Mouse (Mus musculus) stomach, embryonic 16.5 days (tissue): Measurements from ENCODE around the gene Golph3. TPM values are rescaled to one million over a fixed set of nuclear protein-coding genes. Genes with fewer than 3 reads are reported as not detected.

Source experiments
- ATAC-seq: fragments of 200-750 bp; cut with Nextera tagmentation; 2 replicates; pipeline ENCODE4 v1.8.0; 2017; ENCODE audit warnings: moderate number of reproducible peaks, moderate TSS enrichment; ENCODE audit not compliant: insufficient read depth, low FRiP score
- H3K27ac ChIP-seq: fragments of 300-500 bp; sonication (generic); 2 replicates; pipeline ENCODE4 v1.5.1; 2014; ENCODE audit warnings: low read length
- H3K27me3 ChIP-seq: fragments of 300-500 bp; sonication (generic); 2 replicates; pipeline ENCODE4 v1.6.1; 2014; ENCODE audit warnings: low read length, control low read depth, mixed read lengths; ENCODE audit not compliant: control insufficient read depth, insufficient read depth
- H3K36me3 ChIP-seq: fragments of 300-500 bp; sonication (generic); 2 replicates; pipeline ENCODE4 v1.6.1; 2014; ENCODE audit warnings: low read length; ENCODE audit not compliant: control insufficient read depth, insufficient read depth
- H3K4me1 ChIP-seq: fragments of 300-500 bp; sonication (generic); 2 replicates; pipeline ENCODE4 v1.6.1; 2014; ENCODE audit warnings: low read length, control low read depth, mixed read lengths; ENCODE audit not compliant: control insufficient read depth, insufficient read depth
- H3K4me2 ChIP-seq: fragments of 300-500 bp; sonication (generic); 2 replicates; pipeline ENCODE4 v1.6.1; 2014; ENCODE audit warnings: low read depth, low read length, mixed read lengths
- H3K4me3 ChIP-seq: fragments of 300-500 bp; sonication (generic); replicated peaks from 2 replicates; pipeline ENCODE4 v1.5.1; 2014; ENCODE audit warnings: mild to moderate bottlenecking, low read length
- H3K9ac ChIP-seq: fragments of 300-500 bp; sonication (generic); 2 replicates; pipeline ENCODE4 v1.6.1; 2014; ENCODE audit warnings: low read length
- H3K9me3 ChIP-seq: fragments of 300-500 bp; sonication (generic); replicated peaks from 2 replicates; pipeline ENCODE4 v1.6.1; 2016; ENCODE audit warnings: low read length, control low read depth; ENCODE audit not compliant: control insufficient read depth
- WGBS: fragments of 180-500 bp; shearing (Covaris S2); extraction: QIAGEN DNeasy Blood & Tissue Kit; methylation state at CpG from one replicate; pipeline ENCODE4 v1.1.7; 2014; 5-methylcytosine and 5-hydroxymethylcytosine counted together
- polyA plus RNA-seq: library from polyadenylated mRNA; unstranded; fragments of >200 nt; fragmentation: Nextera tagmentation; extraction: Ambion mirVana; gene quantifications from 2 replicates; pipeline ENCODE4 v1.2.1, GENCODE M21; 2015

The Golph3 gene
- polyA plus RNA-seq, 1 experiment from 2014 or later = 73.8 TPM

DNA sequence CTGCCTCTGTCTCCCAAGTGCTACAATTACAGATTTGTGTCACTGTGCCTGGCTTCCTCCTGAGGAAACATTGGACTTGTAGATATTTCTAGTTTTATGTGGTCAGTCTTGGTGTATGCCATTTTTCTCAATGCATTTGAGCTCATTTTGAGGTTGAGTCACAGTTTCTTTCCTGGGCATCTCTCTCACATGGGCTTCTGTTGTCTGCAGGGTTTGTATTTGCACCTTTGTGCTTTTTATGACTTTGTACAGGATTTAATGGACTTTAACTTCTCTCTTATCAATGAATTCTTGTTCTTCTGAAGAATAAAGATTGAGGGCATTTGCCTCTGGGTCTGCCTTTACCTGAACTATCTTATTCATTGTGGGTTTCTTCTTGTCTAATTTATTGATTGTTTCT, 36.2 kb downstream of the Golph3 start:
- Histone ChIP-seq H3K4me3 (no peak overlapping the region), H3K36me3 (peaks cover 19% of the 10 kb centered on the region), H3K4me1 (no peaks in the 10 kb centered on the region), H3K9me3 (no peaks in the 10 kb centered on the region), H3K9ac (no peak overlapping the region), H3K27me3 (no peaks in the 10 kb centered on the region), H3K4me2 (no peak overlapping the region), H3K27ac (no peak overlapping the region)
- ATAC-seq = no peak

DNA sequence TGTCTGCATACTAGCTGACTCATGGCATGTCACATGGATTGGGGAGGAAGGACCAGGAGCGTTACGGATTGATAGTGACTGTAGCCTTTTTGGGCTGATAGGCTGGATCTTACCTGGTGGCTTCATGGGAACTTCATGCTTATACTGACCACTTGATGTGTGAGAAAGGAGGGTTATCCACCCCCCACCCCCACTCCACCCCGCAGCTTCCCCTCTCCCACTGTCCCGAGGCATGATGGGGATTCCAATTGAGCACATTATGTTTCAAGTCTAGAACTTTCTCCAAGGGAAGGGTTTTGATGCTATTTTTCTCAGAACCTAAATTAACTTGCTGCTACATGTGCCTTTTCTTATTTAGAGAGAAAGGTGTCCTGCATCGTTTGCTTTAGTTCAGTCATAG, 37.1 kb downstream of the Golph3 start:
- H3K27me3 ChIP-seq = no peaks in the 10 kb centered on the region
- H3K4me1 ChIP-seq = no peaks in the 10 kb centered on the region
- H3K36me3 ChIP-seq = peaks cover 11% of the 10 kb centered on the region; the same call in 1 of the 2 replicates
- no peak overlapping the region for H3K4me2 ChIP-seq
- H3K9me3 ChIP-seq = no peaks in the 10 kb centered on the region
- H3K9ac ChIP-seq = no peak overlapping the region
- no peak overlapping the region for H3K4me3 ChIP-seq
- no peak for ATAC-seq
- 92% methylated on average over 5 of the region's 5 CpGs for WGBS
- H3K27ac ChIP-seq = no peak overlapping the region

DNA sequence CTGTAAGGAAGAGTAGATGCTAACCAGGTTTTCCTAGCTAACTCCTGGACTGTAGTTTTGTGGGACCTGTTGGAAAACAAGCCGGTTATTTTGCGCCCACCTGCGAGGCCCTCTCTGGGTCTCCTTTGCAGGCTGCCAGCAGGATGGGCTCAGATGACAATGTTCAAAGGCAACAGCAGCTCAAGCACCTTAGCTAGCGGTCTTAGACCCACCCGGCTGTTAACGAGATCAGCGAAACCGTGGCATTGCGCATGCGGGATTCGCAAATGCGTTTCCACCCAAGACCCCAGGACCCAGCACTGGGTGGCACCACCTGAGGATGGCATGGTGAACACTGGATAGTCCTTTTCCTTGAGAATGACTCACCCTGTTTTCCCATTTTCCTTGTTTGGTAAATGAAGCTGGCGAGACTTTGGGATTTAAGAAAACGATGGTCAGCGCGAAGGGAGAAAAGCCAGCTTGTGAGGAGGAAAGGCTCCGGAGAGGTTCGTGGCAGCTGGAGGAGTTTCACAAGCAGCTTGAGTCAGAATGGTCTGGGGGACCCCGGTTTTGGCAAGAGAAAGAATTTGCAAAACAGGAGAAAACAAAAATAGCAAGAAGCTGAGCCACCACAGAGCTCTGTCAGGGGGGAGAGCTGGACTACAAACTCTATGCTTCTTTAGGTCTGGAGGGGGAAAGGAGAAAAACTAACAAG, 39.4 kb downstream of the Golph3 start:
- Histone ChIP-seq H3K9ac (no peak overlapping the region), H3K27me3 (no peaks in the 10 kb centered on the region), H3K4me1 (no peaks in the 10 kb centered on the region), H3K9me3 (no peaks in the 10 kb centered on the region), H3K36me3 (peaks cover 8% of the 10 kb centered on the region; the same call in 1 of the 2 replicates), H3K4me3 (no peak overlapping the region), H3K4me2 (no peak overlapping the region), H3K27ac (no peak overlapping the region)
- 75% methylated on average over 19 of the region's 19 CpGs for WGBS
- ATAC-seq = no peak

DNA sequence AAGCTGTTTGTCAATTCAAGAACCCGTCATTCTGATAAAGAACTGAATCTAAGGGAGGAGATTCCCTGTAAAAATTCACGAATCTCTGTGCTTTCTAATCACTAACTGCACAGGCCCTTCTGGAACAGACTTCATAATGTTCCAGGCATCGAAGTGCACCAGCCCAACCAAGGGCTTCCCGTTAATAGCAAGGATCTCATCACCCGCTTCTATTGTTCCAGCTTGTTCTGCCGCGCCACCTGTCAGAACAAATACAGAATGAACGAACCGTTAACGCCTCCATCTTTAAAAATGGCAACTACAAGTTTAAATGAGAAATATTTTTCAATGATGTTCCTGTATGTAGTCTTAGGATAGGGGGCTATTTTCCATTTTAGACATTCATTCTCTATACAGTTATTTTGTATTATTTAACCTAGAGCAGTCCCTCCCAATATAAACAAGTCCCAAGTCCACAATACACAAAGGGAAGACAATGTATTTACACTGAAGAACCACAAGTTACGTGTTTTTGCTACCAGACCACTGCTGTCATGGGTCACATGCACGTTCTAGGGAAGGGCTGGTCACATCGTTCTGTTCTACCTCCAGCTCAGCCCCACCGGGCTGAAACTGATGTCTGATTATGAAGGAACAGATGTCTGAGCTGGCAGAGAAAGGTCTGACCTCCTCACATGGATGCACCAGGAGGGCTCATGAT, 40.9 kb downstream of the Golph3 start:
- H3K27me3 ChIP-seq = no peaks in the 10 kb centered on the region
- no peak overlapping the region for H3K9ac ChIP-seq
- H3K4me1 ChIP-seq = peaks cover 7% of the 10 kb centered on the region; the same call in 1 of the 2 replicates
- peaks cover 6% of the 10 kb centered on the region; the same call in 1 of the 2 replicates for H3K36me3 ChIP-seq
- no peak overlapping the region for H3K27ac ChIP-seq
- H3K4me2 ChIP-seq = no peak overlapping the region
- WGBS = 85% methylated on average over 14 of the region's 14 CpGs
- no peak for ATAC-seq
- H3K9me3 ChIP-seq = no peaks in the 10 kb centered on the region
- no peak overlapping the region for H3K4me3 ChIP-seq

GRCm38 (mm10) chr15:12362701-12363040, 41.4 kb downstream of the Golph3 start:
- H3K27ac ChIP-seq = no peak overlapping the region
- H3K4me3 ChIP-seq = no peak overlapping the region
- no peak overlapping the region for H3K9ac ChIP-seq
- H3K4me1 ChIP-seq = peaks cover 7% of the 10 kb centered on the region; the same call in 1 of the 2 replicates
- H3K9me3 ChIP-seq = no peaks in the 10 kb centered on the region
- no peak overlapping the region for H3K4me2 ChIP-seq
- peaks cover 6% of the 10 kb centered on the region; the same call in 1 of the 2 replicates for H3K36me3 ChIP-seq
- ATAC-seq = no peak
- H3K27me3 ChIP-seq = no peaks in the 10 kb centered on the region
- 81% methylated on average over 6 of the region's 6 CpGs for WGBS

- no peak overlapping the region for H3K9ac ChIP-seq
- H3K4me2 ChIP-seq = no peak overlapping the region
- WGBS = 88% methylated on average over 4 of the region's 4 CpGs
- H3K36me3 ChIP-seq = peaks cover 6% of the 10 kb centered on the region; the same call in 1 of the 2 replicates
- no peaks in the 10 kb centered on the region for H3K9me3 ChIP-seq
- no peak overlapping the region for H3K4me3 ChIP-seq
- no peak overlapping the region for H3K27ac ChIP-seq
- H3K4me1 ChIP-seq = peaks cover 7% of the 10 kb centered on the region; the same call in 1 of the 2 replicates
- no peak for ATAC-seq
- no peaks in the 10 kb centered on the region for H3K27me3 ChIP-seq
Measured at GRCm38 (mm10) chr15:12364096-12364495, 42.8 kb downstream of the Golph3 start.

GRCm38 (mm10) chr15:12365416-12366071, 44.3 kb downstream of the Golph3 start:
- Histone ChIP-seq H3K4me1 (peaks cover 7% of the 10 kb centered on the region; the same call in 1 of the 2 replicates), H3K4me3 (no peak overlapping the region), H3K9me3 (no peaks in the 10 kb centered on the region), H3K36me3 (peaks cover 6% of the 10 kb centered on the region; the same call in 1 of the 2 replicates), H3K27ac (no peak overlapping the region), H3K27me3 (no peaks in the 10 kb centered on the region), H3K9ac (no peak overlapping the region), H3K4me2 (no peak overlapping the region)
- 76% methylated on average over 15 of the region's 15 CpGs for WGBS
- no peak for ATAC-seq

GRCm38 (mm10) chr15:12366072-12366469, 44.8 kb downstream of the Golph3 start:
- Histone ChIP-seq H3K9ac (no peak overlapping the region), H3K4me3 (no peak overlapping the region), H3K4me1 (peaks cover 7% of the 10 kb centered on the region; the same call in 1 of the 2 replicates), H3K27me3 (no peaks in the 10 kb centered on the region), H3K27ac (no peak overlapping the region), H3K36me3 (peaks cover 6% of the 10 kb centered on the region; the same call in 1 of the 2 replicates), H3K4me2 (no peak overlapping the region), H3K9me3 (no peaks in the 10 kb centered on the region)
- ATAC-seq = no peak
- 49% methylated on average over 3 of the region's 3 CpGs for WGBS
